Mouse (Mus musculus) spleen, adult 2 months (tissue): ENCODE results near the gene Ttc12.

ENCODE experiments used
- CTCF ChIP-seq: fragments of 200-500 bp; IDR thresholded peaks from 2 replicates; pipeline ENCODE4 v1.5.1; 2011; ENCODE audit warnings: mild to moderate bottlenecking, inconsistent platforms; ENCODE audit not compliant: insufficient read depth, insufficient read length, insufficient replicate concordance; ENCODE audit errors: extremely low read depth
- POLR2A ChIP-seq: fragments of 200-500 bp; IDR thresholded peaks from 2 replicates; pipeline ENCODE4 v1.6.1; 2011; ENCODE audit warnings: low read depth, low read length, inconsistent platforms

- no peak for TF ChIP-seq CTCF
- TF ChIP-seq POLR2A: no peak
These were observed 45.8 kb upstream of the Ttc12 start for GRCm38 (mm10) chr9:49531833-49532232.
